Mouse (Mus musculus) retina, embryonic 14.5 days (tissue): ENCODE results near the gene Dhrs13.
"Not testable (repeated sequence)": the region's sequence is repeated elsewhere in the genome, so short reads cannot be mapped to it uniquely, and the experiment has no call there.

Experiments
- DNase-seq: peaks from one replicate; pipeline ENCODE4 v3.0.0-alpha.2; 2015; ENCODE audit warnings: low spot score

Gene Dhrs13

DNA sequence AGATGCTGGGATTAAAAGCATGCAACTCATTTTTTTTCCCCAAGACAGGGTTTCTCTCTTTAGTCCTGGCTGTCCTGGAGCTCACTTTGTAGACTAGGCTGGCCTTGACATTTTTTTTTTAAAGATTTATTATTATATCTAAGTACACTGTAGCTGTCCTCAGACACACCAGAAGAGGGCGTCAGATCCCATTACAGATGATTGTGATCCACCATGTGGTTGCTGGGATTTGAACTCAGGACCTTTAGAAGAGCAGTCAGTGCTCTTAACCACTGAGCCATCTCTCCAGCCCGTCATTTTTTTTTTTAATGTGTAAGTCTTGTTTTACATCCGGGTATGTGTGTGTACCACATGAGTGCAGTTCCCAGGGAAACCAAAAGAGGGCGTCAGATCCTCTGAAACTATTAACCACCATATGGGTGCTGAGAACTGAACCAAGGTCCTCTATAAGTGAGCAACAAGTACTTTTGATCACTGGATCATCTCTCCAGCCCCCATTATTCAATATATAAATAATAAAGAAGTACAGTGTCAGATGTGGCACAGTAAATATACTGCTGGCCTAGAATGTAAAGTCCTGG, 10.3 kb downstream of the Dhrs13 start:
- not testable (repeated sequence) for DNase-seq

DNA sequence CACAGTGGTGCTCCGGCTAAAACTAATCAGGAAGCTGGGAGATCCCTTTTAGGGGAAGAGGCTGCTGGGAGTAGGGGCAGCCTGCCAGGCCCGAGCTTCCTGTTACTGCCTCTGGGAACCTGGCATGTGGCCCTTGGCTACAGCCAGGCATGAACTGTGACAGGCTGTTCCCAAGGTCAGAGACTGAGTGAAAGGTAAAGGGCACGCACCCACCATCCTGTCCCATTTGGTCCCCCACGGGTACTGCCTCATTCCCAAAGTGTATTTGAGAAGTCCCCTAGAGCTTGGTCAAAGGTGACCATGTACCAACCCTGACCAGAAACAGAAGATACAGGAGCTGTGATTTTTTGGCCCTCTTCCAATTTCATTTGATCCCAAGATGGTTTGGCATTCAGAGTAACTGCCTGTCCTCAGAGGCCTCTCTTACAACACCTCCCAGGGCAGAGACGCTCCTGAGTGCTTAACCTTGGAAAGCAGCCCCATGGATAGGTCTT, 12.7 kb downstream of the Dhrs13 start:
- DNase-seq, result no peak

- not testable (repeated sequence) for DNase-seq
Measured at GRCm38 (mm10) chr11:78048637-78049036, 16.6 kb downstream of the Dhrs13 start.

DNA sequence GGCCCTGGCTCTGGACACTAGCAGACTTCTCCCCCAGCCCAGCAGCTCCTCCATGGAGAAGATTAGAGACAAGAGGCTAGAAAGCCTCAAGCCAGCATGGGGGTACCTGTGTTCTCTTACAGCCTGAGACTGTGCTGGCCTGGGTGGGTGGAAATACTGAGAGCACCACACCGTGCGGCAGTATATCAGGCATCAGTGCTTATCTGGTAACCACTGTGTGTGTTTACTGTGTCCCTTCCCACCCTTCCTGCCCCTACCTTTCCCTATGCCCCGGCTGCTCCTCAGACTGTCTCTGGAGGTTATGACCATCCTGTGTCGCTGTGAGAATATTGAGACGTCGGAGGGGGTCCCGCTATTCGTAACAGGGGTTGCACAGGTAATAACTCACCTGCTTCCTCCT, 21.0 kb downstream of the Dhrs13 start:
- DNase-seq, result no peak

DNA sequence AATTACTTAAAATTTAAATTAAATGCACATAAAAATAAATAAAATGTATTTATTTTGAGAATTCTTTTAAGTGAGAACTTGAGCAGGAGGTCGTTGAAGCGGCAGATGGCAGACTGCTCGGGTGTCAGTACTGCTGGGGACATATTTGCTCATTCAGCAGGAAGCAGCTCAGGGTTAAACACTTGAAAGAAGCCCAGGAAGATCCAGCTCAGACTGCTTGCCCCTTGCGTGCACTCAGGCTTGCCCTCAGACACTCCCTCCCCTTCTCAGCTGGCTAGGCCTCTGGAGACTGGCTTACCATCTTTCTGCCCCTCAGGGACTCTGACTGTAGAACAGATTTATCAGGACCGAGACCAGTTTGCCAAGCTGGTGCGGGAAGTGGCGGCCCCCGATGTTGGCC, 24.9 kb downstream of the Dhrs13 start:
- DNase-seq, result no peak

- DNase-seq, result peak; percentile 79
Measured at GRCm38 (mm10) chr11:78059833-78060757, 28.0 kb downstream of the Dhrs13 start.

- DNase-seq, result no peak
Measured at GRCm38 (mm10) chr11:78062563-78062962, 30.5 kb downstream of the Dhrs13 start.

DNA sequence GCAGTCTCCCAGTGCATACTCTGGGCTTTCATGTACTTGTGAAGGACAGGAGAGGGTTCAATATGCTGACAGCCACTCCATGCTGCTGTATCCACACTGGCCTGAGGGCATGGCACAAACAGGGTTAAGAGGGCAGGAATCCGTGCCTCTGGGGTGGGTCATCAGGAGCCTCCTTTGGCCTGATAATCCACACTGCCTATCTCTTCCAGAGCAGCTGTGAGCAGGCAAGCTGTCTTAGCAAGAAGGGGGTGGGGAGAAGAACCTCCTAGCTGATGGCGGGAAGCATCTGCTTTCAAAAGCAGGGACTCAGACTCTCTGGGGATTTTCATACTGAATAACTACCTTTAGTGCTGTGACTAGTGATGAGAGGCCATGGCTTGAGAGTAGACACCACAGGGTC, 33.8 kb downstream of the Dhrs13 start:
- no peak for DNase-seq

DNA sequence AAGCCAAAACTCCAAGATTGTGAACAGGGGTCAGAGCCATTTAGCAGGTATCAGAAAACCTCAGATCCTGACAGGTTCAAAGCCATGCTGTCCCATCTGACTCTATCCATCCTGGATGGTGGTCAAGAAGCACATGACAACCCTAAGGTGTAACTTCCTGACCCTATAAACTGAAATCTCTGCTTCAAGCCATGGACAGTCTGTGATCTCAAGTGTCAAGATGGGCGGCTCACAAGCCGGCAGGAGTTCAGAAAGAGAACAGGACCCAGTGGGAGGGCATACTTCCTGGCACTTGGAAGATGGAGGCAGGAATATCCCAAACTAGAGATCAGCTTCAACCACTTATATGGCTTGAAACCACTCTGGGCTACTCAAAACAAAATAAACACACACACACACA, 34.6 kb downstream of the Dhrs13 start:
- no peak for DNase-seq

- DNase-seq, result no peak
Measured at GRCm38 (mm10) chr11:78067566-78067965, 35.5 kb downstream of the Dhrs13 start.

GRCm38 (mm10) chr11:78069130-78069529, 37.0 kb downstream of the Dhrs13 start:
- no peak for DNase-seq

DNA sequence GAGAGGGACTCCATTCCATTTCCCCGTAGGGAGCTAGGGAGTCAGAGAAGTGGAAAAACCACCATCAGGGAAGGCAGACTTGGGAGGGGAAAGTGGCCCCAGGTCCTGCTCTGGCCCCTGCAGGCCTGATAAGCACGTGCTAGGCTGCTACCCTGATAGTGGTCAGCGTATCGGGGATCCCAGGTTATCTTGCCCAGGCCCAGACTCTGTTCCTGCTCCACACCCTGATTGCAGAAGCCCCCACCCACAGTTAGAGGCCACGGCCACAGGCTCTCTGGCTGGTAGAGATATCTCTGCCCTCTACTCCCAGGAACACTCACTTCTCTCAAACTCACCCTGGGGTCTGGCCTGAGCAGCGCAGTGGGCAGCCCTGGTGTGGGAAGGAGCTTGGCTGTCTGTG, 37.6 kb downstream of the Dhrs13 start:
- DNase-seq, result no peak

DNA sequence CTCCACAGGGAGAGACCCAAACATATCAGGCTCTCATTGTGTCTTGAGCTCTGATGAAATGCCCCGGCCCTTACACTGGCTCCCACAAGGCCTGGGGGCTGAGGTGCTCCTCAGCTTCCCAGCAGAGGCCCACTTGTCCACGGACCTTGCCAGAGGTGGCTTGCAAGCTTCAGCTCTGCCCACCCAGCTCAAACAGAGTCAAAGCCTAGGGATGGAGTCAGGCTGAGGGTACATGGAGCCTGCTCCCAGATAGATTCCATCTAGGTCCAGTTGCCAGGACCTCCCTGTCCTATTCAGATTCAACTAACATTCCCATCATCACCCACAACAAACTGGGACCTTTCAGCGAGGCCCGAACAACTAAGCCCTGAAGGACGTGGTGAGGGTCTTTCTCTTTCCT, 39.9 kb downstream of the Dhrs13 start:
- DNase-seq, result no peak

GRCm38 (mm10) chr11:78072425-78073130, 40.5 kb downstream of the Dhrs13 start:
- DNase-seq, result no peak

DNA sequence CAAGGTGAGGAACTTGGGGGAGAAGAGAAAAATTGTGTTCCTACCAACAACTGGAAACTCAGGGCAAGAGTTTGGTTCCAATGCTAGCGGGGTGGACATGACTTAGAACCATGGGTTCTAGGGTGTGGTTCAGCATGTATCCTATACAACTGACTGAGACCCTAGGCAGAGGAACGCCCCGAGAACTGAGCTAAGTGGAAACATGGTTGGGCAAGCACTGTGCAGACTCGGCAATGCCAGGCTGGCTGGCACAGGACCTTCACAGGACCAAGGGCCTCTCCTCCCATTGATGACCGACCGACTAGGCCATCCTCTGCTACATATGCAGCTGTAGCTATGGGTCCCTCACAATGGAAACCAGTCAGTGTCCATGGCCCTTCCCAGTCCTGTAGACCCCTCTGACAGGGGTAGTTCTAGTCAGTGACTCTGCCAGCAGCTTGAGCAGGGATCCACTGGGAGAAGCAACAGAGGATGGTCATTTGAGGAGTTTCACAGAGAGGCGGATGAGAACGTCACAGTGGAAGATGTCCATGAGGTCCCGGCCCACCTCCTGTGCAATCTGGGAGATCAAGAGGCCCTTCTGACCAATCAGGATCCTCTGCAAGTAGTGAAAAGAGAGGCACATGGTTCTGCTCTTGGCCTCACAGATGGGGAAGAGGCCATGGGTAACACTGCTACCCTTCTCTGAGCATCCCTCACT, 41.6 kb downstream of the Dhrs13 start:
- DNase-seq, result no peak

DNA sequence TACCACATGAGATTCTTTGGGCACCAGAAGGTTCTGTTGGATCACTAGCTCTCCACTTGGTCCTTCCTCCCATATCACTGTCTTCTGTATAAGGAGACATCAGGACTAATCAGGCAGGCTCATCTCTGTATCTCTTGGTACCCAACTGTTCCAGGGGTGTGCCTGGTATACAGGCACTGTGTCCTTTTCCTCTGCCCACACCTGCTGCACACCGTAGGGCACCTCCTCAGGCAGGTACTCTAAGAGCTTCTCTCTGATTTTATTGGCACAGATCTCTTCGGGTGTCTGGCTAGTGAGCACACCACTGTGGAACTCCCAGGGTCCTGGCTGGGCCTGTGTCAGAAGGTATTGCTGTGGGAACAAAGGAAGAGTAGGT, 42.2 kb downstream of the Dhrs13 start:
- DNase-seq, result no peak

- no peak for DNase-seq
Measured at GRCm38 (mm10) chr11:78074666-78075065, 42.6 kb downstream of the Dhrs13 start.

- peak; percentile 91 for DNase-seq
Measured at GRCm38 (mm10) chr11:78079961-78080921, 48.2 kb downstream of the Dhrs13 start, which contains the start of gene Eral1. TSS of gene Eral1 (minus strand) at chr11:78080383.

DNA sequence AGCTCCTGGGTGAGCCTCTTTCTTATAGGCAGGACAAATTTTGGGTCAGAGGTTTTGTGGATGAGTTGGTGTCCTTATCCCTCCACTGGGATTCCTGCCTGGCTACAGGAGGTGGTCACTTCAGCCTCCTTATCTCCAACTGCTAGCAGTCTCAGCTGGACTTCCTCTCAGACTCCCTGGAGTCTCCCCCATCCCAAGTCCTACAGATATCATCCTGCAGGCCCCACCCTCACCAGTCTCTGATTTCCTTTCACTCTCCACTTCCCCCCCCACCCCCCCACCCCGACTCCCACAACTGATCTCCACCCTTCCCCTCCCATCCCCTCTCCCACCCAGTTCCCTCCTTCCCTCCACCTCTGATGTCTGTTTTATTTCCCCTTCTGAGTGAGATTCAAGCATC, 51.5 kb downstream of the Dhrs13 start:
- no peak for DNase-seq

- DNase-seq, result no peak
Measured at GRCm38 (mm10) chr11:78086925-78087479, 54.9 kb downstream of the Dhrs13 start.
